Mouse (Mus musculus) liver, embryonic 14.5 days (tissue): ENCODE measurements around the gene Gm49337. TPM values are rescaled to one million over a fixed set of nuclear protein-coding genes. Genes with fewer than 3 reads are reported as not detected.

Source experiments
- ATAC-seq: fragments of 200-750 bp; cut with Nextera tagmentation; 2 replicates; pipeline ENCODE4 v1.8.0; 2017; ENCODE audit warnings: moderate number of reproducible peaks, mild to moderate bottlenecking, moderate library complexity; ENCODE audit not compliant: insufficient read depth
- DNase-seq, 3 experiments: peaks; one replicate each; pipeline ENCODE4 v3.0.0-alpha.2; 2012 to 2013; ENCODE audit warnings: low read depth in 3 of 3, low spot score in 3 of 3
- H3K27ac ChIP-seq: fragments of 300-500 bp; sonication (generic); 2 replicates; pipeline ENCODE4 v1.5.1; 2014; ENCODE audit warnings: moderate library complexity, mild to moderate bottlenecking, control low read depth, inconsistent platforms
- H3K27me3 ChIP-seq: fragments of 300-500 bp; sonication (generic); 2 replicates; pipeline ENCODE4 v1.6.1; 2014; ENCODE audit warnings: mild to moderate bottlenecking, low read length, moderate library complexity; ENCODE audit not compliant: control insufficient read depth, insufficient read depth
- H3K36me3 ChIP-seq: fragments of 300-500 bp; sonication (generic); replicated peaks from 2 replicates; pipeline ENCODE4 v1.6.1; 2014; ENCODE audit warnings: low read depth; ENCODE audit not compliant: control insufficient read depth, insufficient read depth
- H3K4me1 ChIP-seq, 2 experiments: fragments of 200-500 bp in 1 of 2; fragments of 300-500 bp in 1 of 2; sonication (generic) in 1 of 2; replicated peaks; 2 replicates each; pipeline ENCODE4 v1.6.1; 2012 to 2014; ENCODE audit warnings: antibody characterized with exemption in 1 of 2, inconsistent platforms in 1 of 2, low read length in 1 of 2; ENCODE audit not compliant: control insufficient read depth in 2 of 2, insufficient read depth in 2 of 2
- H3K4me2 ChIP-seq: fragments of 300-500 bp; sonication (generic); 2 replicates; pipeline ENCODE4 v1.6.1; 2014; ENCODE audit warnings: low read depth, mild to moderate bottlenecking, control low read depth, moderate library complexity
- H3K4me3 ChIP-seq, 2 experiments: fragments of 200-500 bp in 1 of 2; fragments of 300-500 bp in 1 of 2; sonication (generic) in 1 of 2; 2 replicates each; pipeline ENCODE4 v1.5.1; 2012 to 2014; ENCODE audit warnings: low read depth in 2 of 2, low read length in 2 of 2, mild to moderate bottlenecking in 2 of 2, control low read depth in 1 of 2, inconsistent platforms in 1 of 2, moderate library complexity in 1 of 2; ENCODE audit not compliant: insufficient read depth in 1 of 2
- H3K9ac ChIP-seq: fragments of 300-500 bp; sonication (generic); replicated peaks from 2 replicates; pipeline ENCODE4 v1.6.1; 2014; ENCODE audit warnings: mild to moderate bottlenecking, control low read depth, moderate library complexity
- H3K9me3 ChIP-seq: fragments of 300-500 bp; sonication (generic); 2 replicates; pipeline ENCODE4 v1.6.1; 2016; ENCODE audit warnings: low read length, mixed read lengths; ENCODE audit not compliant: control insufficient read depth
- CTCF ChIP-seq: IDR thresholded peaks from 2 replicates; pipeline ENCODE4 v1.5.1; 2016; ENCODE audit warnings: antibody characterized with exemption, low read depth, control low read depth
- EP300 ChIP-seq: IDR thresholded peaks from 2 replicates; pipeline ENCODE4 v1.6.1; 2016; ENCODE audit warnings: antibody characterized with exemption, low read depth
- WGBS: fragments of 180-500 bp; shearing (Covaris S2); extraction: QIAGEN DNeasy Blood & Tissue Kit; methylation state at CpG from one replicate; pipeline ENCODE4 v1.1.7; 2014; ENCODE audit not compliant: insufficient replicate concordance; 5-methylcytosine and 5-hydroxymethylcytosine counted together
- polyA plus RNA-seq, 2 experiments: library from polyadenylated mRNA; depleted of rRNA in 1 of 2; stranded (reverse) in 1 of 2; unstranded in 1 of 2; fragments of >200 nt; fragmentation: Nextera tagmentation in 1 of 2; extraction: Ambion mirVana in 1 of 2; gene quantifications; 2 replicates each; pipeline versions ENCODE4 v1.2.1 to v1.2.3; 2012 to 2014

Gene Gm49337
- polyA plus RNA-seq, 2 experiments = not detected

GRCm38 (mm10) chr4:116185083-116185482 is 11.9 kb downstream of the Gm49337 start:
- DNase-seq (no peak), ATAC-seq (no peak)
- no peaks in the 10 kb centered on the region for H3K4me1 ChIP-seq
- H3K4me3 ChIP-seq = no peak overlapping the region
- no peak for TF ChIP-seq CTCF
- TF ChIP-seq EP300 = no peak
- H3K27ac ChIP-seq = no peak overlapping the region
- H3K4me2 ChIP-seq = no peak overlapping the region
- H3K36me3 ChIP-seq = no peaks in the 10 kb centered on the region
- 47% methylated on average over 4 of the region's 4 CpGs for WGBS
- H3K9ac ChIP-seq = no peak overlapping the region
- H3K27me3 ChIP-seq = peaks cover 9% of the 10 kb centered on the region
- no peaks in the 10 kb centered on the region for H3K9me3 ChIP-seq

- ATAC-seq (no peak), DNase-seq (no peak)
- H3K27ac ChIP-seq = no peak overlapping the region
- 43% methylated on average over 4 of the region's 4 CpGs for whole genome bisulfite sequencing
- no peak overlapping the region for H3K4me3 ChIP-seq
- no peak for TF ChIP-seq EP300
- H3K4me1 ChIP-seq = peaks cover 21 to 23% of the 10 kb centered on the region in 2 experiments
- no peaks in the 10 kb centered on the region for H3K27me3 ChIP-seq
- no peak overlapping the region for H3K9ac ChIP-seq
- H3K9me3 ChIP-seq = no peaks in the 10 kb centered on the region
- no peaks in the 10 kb centered on the region for H3K36me3 ChIP-seq
- H3K4me2 ChIP-seq = no peak overlapping the region
Measured at GRCm38 (mm10) chr4:116192286-116192835, 19.2 kb downstream of the Gm49337 start.

GRCm38 (mm10) chr4:116193583-116194383 is 20.6 kb downstream of the Gm49337 start:
- H3K27ac ChIP-seq = peak overlapping the region; percentile 87
- H3K9me3 ChIP-seq = no peaks in the 10 kb centered on the region
- no peak for TF ChIP-seq CTCF
- peak; percentile 87 for TF ChIP-seq EP300
- H3K4me2 ChIP-seq = peak overlapping the region; percentile 48
- H3K36me3 ChIP-seq = no peaks in the 10 kb centered on the region
- peak overlapping the region; percentile 57 for H3K9ac ChIP-seq
- 16% methylated on average over 9 of the region's 9 CpGs for WGBS
- H3K4me1 ChIP-seq = peaks cover 21 to 23% of the 10 kb centered on the region in 2 experiments
- ATAC-seq (peak; percentile 98), DNase-seq (peak; percentile 67 to 76 (median 73))
- H3K4me3 ChIP-seq = no peak overlapping the region
- no peaks in the 10 kb centered on the region for H3K27me3 ChIP-seq

GRCm38 (mm10) chr4:116198422-116198821 is 25.2 kb downstream of the Gm49337 start:
- no peak for ATAC-seq
- H3K36me3 ChIP-seq = no peaks in the 10 kb centered on the region

GRCm38 (mm10) chr4:116204422-116204821 is 31.2 kb downstream of the Gm49337 start:
- no peak overlapping the region for H3K4me3 ChIP-seq
- TF ChIP-seq CTCF (no peak), EP300 (no peak)

More at GRCm38 (mm10) chr4:116198422-116198821, 25.2 kb downstream of the Gm49337 start:
- Histone ChIP-seq H3K9ac (no peak overlapping the region), H3K4me3 (no peak overlapping the region), H3K4me1 (peaks cover 15 to 16% of the 10 kb centered on the region in 2 experiments), H3K27me3 (no peaks in the 10 kb centered on the region), H3K9me3 (no peaks in the 10 kb centered on the region), H3K27ac (no peak overlapping the region), H3K4me2 (no peak overlapping the region)
- WGBS = 39% methylated on average over 2 of the region's 2 CpGs
- no peak for DNase-seq
- TF ChIP-seq CTCF (peak; percentile 41), EP300 (no peak)

More at GRCm38 (mm10) chr4:116204422-116204821, 31.2 kb downstream of the Gm49337 start:
- no peak overlapping the region for H3K27ac ChIP-seq
- no peaks in the 10 kb centered on the region for H3K36me3 ChIP-seq
- WGBS = 30% methylated on average over 3 of the region's 3 CpGs
- DNase-seq = no peak
- no peak for ATAC-seq
- H3K9ac ChIP-seq = no peak overlapping the region
- H3K4me1 ChIP-seq = no peaks in the 10 kb centered on the region
- no peaks in the 10 kb centered on the region for H3K9me3 ChIP-seq
- no peaks in the 10 kb centered on the region for H3K27me3 ChIP-seq
- H3K4me2 ChIP-seq = no peak overlapping the region
